Mouse (Mus musculus) CH12.LX (cell line): Measurements from ENCODE around the gene Hoxd4. TPM values are rescaled to one million over a fixed set of nuclear protein-coding genes. Genes with fewer than 3 reads are reported as not detected.

ENCODE experiments used
- DNase-seq: peaks from one replicate; pipeline ENCODE4 v3.0.0-alpha.2; 2013; ENCODE audit errors: extremely low read depth
- H3K27ac ChIP-seq: 2 replicates; pipeline ENCODE4 v1.5.1; 2012; ENCODE audit warnings: low read depth, mild to moderate bottlenecking, control low read depth, moderate library complexity; ENCODE audit not compliant: insufficient read depth
- H3K27me3 ChIP-seq: replicated peaks from 2 replicates; pipeline ENCODE3; 2012; ENCODE audit warnings: inconsistent platforms
- H3K36me3 ChIP-seq, 2 experiments: replicated peaks in 1 of 2; 2 replicates each; pipeline versions ENCODE3 to v1.6.1; 2012; ENCODE audit warnings: inconsistent platforms in 1 of 2, low read length in 1 of 2, mild to moderate bottlenecking in 1 of 2, mixed read lengths in 1 of 2, moderate library complexity in 1 of 2; ENCODE audit not compliant: control insufficient read depth in 1 of 2, insufficient read depth in 1 of 2
- H3K4me1 ChIP-seq, 2 experiments: 2 replicates each; pipeline ENCODE4 v1.6.1; 2012; ENCODE audit warnings: inconsistent platforms in 1 of 2, moderate library complexity in 1 of 2; ENCODE audit not compliant: insufficient read depth in 2 of 2, control insufficient read depth in 1 of 2
- H3K4me2 ChIP-seq: 2 replicates; pipeline ENCODE4 v1.6.1; 2012; ENCODE audit warnings: low read depth, mild to moderate bottlenecking, control low read depth; ENCODE audit not compliant: poor library complexity, insufficient read depth, severe bottlenecking
- H3K4me3 ChIP-seq, 3 experiments: fragments of 150-350 bp in 1 of 3; sonication (generic) in 1 of 3; replicated peaks in 1 of 3; 2 replicates each; pipeline versions ENCODE3 to v1.5.1; 2011 to 2012; ENCODE audit warnings: low read depth in 2 of 3, low read length in 2 of 3, mild to moderate bottlenecking in 2 of 3, moderate library complexity in 2 of 3, control low read depth in 1 of 3, improper control_type of control experiment in 1 of 3, inconsistent platforms in 1 of 3, mixed read lengths in 1 of 3; ENCODE audit not compliant: poor library complexity in 1 of 3
- H3K79me2 ChIP-seq: replicated peaks from 2 replicates; pipeline ENCODE4 v1.6.1; 2012; ENCODE audit warnings: mild to moderate bottlenecking, moderate library complexity; ENCODE audit not compliant: control insufficient read depth, poor library complexity, insufficient read depth, severe bottlenecking; ENCODE audit errors: extremely low read depth
- H3K9ac ChIP-seq: 2 replicates; pipeline ENCODE4 v1.6.1; 2012; ENCODE audit warnings: low read depth, mild to moderate bottlenecking, control low read depth, moderate library complexity; ENCODE audit not compliant: insufficient read depth
- H3K9me3 ChIP-seq: replicated peaks from 2 replicates; pipeline ENCODE3; 2012; ENCODE audit warnings: low read length, inconsistent platforms, mixed read lengths
- BHLHE40 ChIP-seq: IDR thresholded peaks from 2 replicates; pipeline ENCODE4 v1.6.1; 2011; ENCODE audit warnings: mild to moderate bottlenecking, low read depth, low read length, improper control_type of control experiment
- CHD1 ChIP-seq: IDR thresholded peaks from 2 replicates; pipeline ENCODE4 v1.6.1; 2012; ENCODE audit warnings: low read depth, low read length, improper control_type of control experiment, inconsistent platforms
- CHD2 ChIP-seq: IDR thresholded peaks from 2 replicates; pipeline ENCODE4 v1.6.1; 2011; ENCODE audit warnings: low read length, improper control_type of control experiment
- CTCF ChIP-seq, 2 experiments: IDR thresholded peaks in 1 of 2; conservative IDR thresholded peaks in 1 of 2; 2 replicates each; pipeline ENCODE4 v1.5.1; 2011 to 2012; ENCODE audit warnings: low read depth in 2 of 2, low read length in 2 of 2, improper control_type of control experiment in 1 of 2, inconsistent platforms in 1 of 2, mild to moderate bottlenecking in 1 of 2, moderate library complexity in 1 of 2
- E2F4 ChIP-seq: IDR thresholded peaks from 2 replicates; pipeline ENCODE4 v1.6.1; 2011; ENCODE audit warnings: low read depth, low read length, improper control_type of control experiment; ENCODE audit not compliant: insufficient replicate concordance
- ELF1 ChIP-seq: IDR thresholded peaks from 2 replicates; pipeline ENCODE4 v1.6.1; 2014; ENCODE audit warnings: low read depth, mild to moderate bottlenecking, inconsistent platforms, low read length, improper control_type of control experiment
- ETS1 ChIP-seq: conservative IDR thresholded peaks from 2 replicates; pipeline ENCODE4 v1.6.1; 2012; ENCODE audit warnings: low read depth, mild to moderate bottlenecking, inconsistent platforms, low read length, improper control_type of control experiment, moderate library complexity
- JUND ChIP-seq: conservative IDR thresholded peaks from 2 replicates; pipeline ENCODE4 v1.6.1; 2011; ENCODE audit warnings: low read depth, low read length, improper control_type of control experiment
- MAFK ChIP-seq: IDR thresholded peaks from 2 replicates; pipeline ENCODE4 v1.6.1; 2011; ENCODE audit warnings: low read length, improper control_type of control experiment; ENCODE audit not compliant: insufficient replicate concordance
- MAZ ChIP-seq: IDR thresholded peaks from 2 replicates; pipeline ENCODE4 v1.6.1; 2012; ENCODE audit warnings: low read depth, mild to moderate bottlenecking, inconsistent platforms, low read length, improper control_type of control experiment, moderate library complexity
- MEF2A ChIP-seq: IDR thresholded peaks from 2 replicates; pipeline ENCODE4 v1.6.1; 2014; ENCODE audit warnings: low read depth, mild to moderate bottlenecking, inconsistent platforms, low read length, improper control_type of control experiment, borderline replicate concordance
- MYC ChIP-seq: IDR thresholded peaks from 2 replicates; pipeline ENCODE4 v1.6.1; 2011; ENCODE audit warnings: low read depth, mild to moderate bottlenecking, improper control_type of control experiment, low read length
- POLR2A ChIP-seq: IDR thresholded peaks from 2 replicates; pipeline ENCODE4 v1.6.1; 2011; ENCODE audit warnings: low read depth, mild to moderate bottlenecking, improper control_type of control experiment, low read length
- POLR2AphosphoS2 ChIP-seq: IDR thresholded peaks from 2 replicates; pipeline ENCODE4 v1.6.1; 2011; ENCODE audit warnings: low read depth, low read length, improper control_type of control experiment
- RAD21 ChIP-seq: IDR thresholded peaks from 2 replicates; pipeline ENCODE4 v1.6.1; 2011; ENCODE audit warnings: low read depth, mild to moderate bottlenecking, low read length, improper control_type of control experiment, moderate library complexity
- TCF12 ChIP-seq: IDR thresholded peaks from 2 replicates; pipeline ENCODE4 v1.6.1; 2014; ENCODE audit warnings: low read depth, mild to moderate bottlenecking, inconsistent platforms, low read length, improper control_type of control experiment
- UBTF ChIP-seq: IDR thresholded peaks from 2 replicates; pipeline ENCODE4 v1.6.1; 2012; ENCODE audit warnings: low read depth, mild to moderate bottlenecking, inconsistent platforms, low read length, improper control_type of control experiment, moderate library complexity
- ZKSCAN1 ChIP-seq: IDR thresholded peaks from 2 replicates; pipeline ENCODE4 v1.6.1; 2012; ENCODE audit warnings: low read depth, inconsistent platforms, low read length, improper control_type of control experiment, borderline replicate concordance
- dilution Hi-C: fragments of 300-500 bp; cut with MboI; formaldehyde crosslinking; loops from 2 replicates; pipeline ENCODE4 v1.14.3; 2020; ENCODE audit warnings: low sequenced_read_pairs; ENCODE audit not compliant: extremely low pct_unique_long_range_greater_than_20kb, extremely low pct_ligation_motif_present
- in situ Hi-C: fragments of 300-500 bp; cut with MboI; formaldehyde crosslinking; loops from 3 replicates; pipeline ENCODE4 v1.14.3; 2019; ENCODE audit warnings: low sequenced_read_pairs, low pct_ligation_motif_present, low pct_unique_long_range_greater_than_20kb, mixed read lengths
- polyA plus RNA-seq: library from polyadenylated mRNA; unstranded; fragments of >175 nt; gene quantifications from 2 replicates; pipeline ENCODE4 v1.2.1, GENCODE M21; 2012; ENCODE audit warnings: low read depth; ENCODE audit not compliant: insufficient read length
- total RNA-seq, 2 experiments: library from RNA; depleted of rRNA; stranded (reverse); fragments of 300-350 nt in 1 of 2; fragments of >200 nt in 1 of 2; gene quantifications; 2 replicates each; pipeline ENCODE4 v1.2.3; 2012 to 2014

Gene Hoxd4
- total and polyA plus RNA-seq, 3 experiments: 6.0 to 9.8 (median 6.3) TPM

DNA sequence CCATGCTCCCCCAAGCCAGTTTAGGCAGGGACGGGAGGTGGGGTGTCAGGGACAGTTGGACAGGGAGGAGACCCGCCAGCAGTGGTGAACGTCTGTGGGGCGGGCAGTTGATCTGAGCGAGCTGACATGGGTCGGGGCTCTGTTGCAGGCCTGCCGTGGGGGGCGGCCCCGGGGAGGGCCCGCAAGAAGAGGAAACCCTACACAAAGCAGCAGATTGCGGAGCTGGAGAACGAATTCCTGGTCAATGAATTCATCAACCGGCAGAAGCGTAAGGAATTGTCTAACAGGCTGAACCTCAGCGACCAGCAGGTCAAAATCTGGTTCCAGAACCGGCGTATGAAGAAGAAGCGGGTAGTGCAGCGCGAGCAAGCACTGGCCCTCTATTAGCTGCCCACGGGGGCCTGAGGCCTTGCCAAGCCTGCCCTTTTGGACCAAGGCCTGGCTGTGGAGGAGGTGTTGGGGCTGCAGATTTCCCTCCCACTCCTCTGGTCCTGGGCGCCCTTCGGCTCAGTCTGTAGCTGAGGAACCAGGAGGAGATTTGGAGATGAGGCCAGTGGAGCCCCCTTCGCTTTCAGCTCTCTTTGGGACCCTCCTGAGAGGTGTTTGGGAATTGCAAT, 36.0 kb upstream of the Hoxd4 start:
- no peak for DNase-seq
- in situ Hi-C loops (loop anchor here (25.0 kb wide), 1 partner anchor 637 kb away; no protein-coding TSS in a partner anchor), dilution Hi-C loops (no loop called here)
- Histone ChIP-seq H3K27me3 (no peaks in the 10 kb centered on the region), H3K27ac (no peak overlapping the region), H3K36me3 (no peaks in the 10 kb centered on the region), H3K9ac (no peak overlapping the region), H3K9me3 (peaks cover 9% of the 10 kb centered on the region), H3K79me2 (no peaks in the 10 kb centered on the region), H3K4me1 (0 out of 4 replicates have a peak, but pooled peaks cover 0 to 5% of the 10 kb centered on the region in 2 experiments), H3K4me2 (no peak overlapping the region), H3K4me3 (no peak overlapping the region)
- TF ChIP-seq MAZ: no peak
- TF ChIP-seq TCF12: no peak
- no peak for TF ChIP-seq CTCF (conservative IDR thresholded peaks at IDR 0.05 in 1 of 2, IDR thresholded peaks at IDR 0.05 in 1 of 2; ENCODE audit: low read depth in 2 of 2, low read length in 2 of 2)
- TF ChIP-seq UBTF: no peak
- no peak for TF ChIP-seq ZKSCAN1
- no peak for TF ChIP-seq JUND

DNA sequence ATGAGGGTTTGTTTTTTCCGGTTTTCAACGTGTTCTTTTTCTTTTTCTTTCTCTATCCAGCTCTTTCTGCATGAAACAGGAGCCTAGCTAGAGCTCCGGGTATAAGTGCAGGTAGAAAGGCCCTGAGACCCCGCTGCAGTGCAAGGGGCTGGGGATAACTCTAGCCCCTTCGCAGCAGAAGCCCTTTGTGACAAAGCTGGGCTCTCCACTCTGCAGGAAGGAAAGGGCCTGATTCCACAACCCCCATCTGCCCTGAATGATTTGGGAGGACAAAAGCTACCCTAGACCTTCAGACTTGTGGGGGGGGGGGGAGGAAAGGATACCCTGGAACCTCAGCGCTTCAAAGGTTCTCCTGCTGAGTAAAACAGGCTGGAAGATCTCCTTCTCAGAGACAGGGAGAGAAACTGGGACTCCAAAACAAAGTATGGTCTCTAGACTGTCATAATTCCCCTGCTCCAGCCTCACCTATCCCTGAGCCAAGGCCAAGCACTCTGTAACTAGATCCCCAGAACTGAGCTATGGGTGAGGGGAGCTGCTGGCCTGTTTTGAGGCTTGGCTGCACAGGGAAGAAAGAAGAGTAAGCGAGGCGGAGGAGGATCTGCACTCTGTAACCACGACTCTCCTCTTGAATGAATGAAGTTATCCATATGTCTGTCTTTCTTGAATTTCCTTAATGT, 35.2 kb upstream of the Hoxd4 start:
- Histone ChIP-seq H3K4me2 (no peak overlapping the region), H3K27me3 (no peaks in the 10 kb centered on the region), H3K79me2 (no peaks in the 10 kb centered on the region), H3K27ac (no peak overlapping the region), H3K4me1 (0 out of 4 replicates have a peak, but pooled peaks cover 0 to 5% of the 10 kb centered on the region in 2 experiments), H3K9ac (no peak overlapping the region), H3K36me3 (no peaks in the 10 kb centered on the region), H3K9me3 (peaks cover 11% of the 10 kb centered on the region), H3K4me3 (no peak overlapping the region)
- TF ChIP-seq CHD2 (no peak), MEF2A (no peak), ELF1 (no peak), ETS1 (no peak), POLR2A (no peak), UBTF (no peak), POLR2AphosphoS2 (no peak), E2F4 (no peak), CHD1 (no peak), BHLHE40 (no peak), MYC (no peak), MAFK (no peak), JUND (no peak), RAD21 (no peak)
- DNase-seq: no peak
- dilution Hi-C loops (no loop called here), in situ Hi-C loops (loop anchor here (25.0 kb wide), 1 partner anchor 636 kb away; no protein-coding TSS in a partner anchor)
